Mouse (Mus musculus) kidney, adult 18-20 months (tissue): ENCODE results near the gene Hsf2bp.

Source experiments
- DNase-seq: peaks from one replicate; pipeline ENCODE4 v3.0.0; 2021

The Hsf2bp gene

GRCm38 (mm10) chr17:31902630-31903198, 133.4 kb downstream of the Hsf2bp start:
- DNase-seq: peak; percentile 48

- DNase-seq: peak; percentile 73
Measured at GRCm38 (mm10) chr17:31901461-31902204, 134.5 kb downstream of the Hsf2bp start.

- no peak for DNase-seq
Measured at GRCm38 (mm10) chr17:31898941-31899340, 137.2 kb downstream of the Hsf2bp start.

GRCm38 (mm10) chr17:31897186-31897793, 138.9 kb downstream of the Hsf2bp start:
- peak; percentile 2 for DNase-seq

- DNase-seq: peak; percentile 10
Measured at GRCm38 (mm10) chr17:31896751-31897150, 139.4 kb downstream of the Hsf2bp start.

- DNase-seq: peak; percentile 3
Measured at GRCm38 (mm10) chr17:31896311-31896710, 139.8 kb downstream of the Hsf2bp start.
